Mouse (Mus musculus) cerebellum, adult 8-10 months (tissue): ENCODE results near the gene Defb19.
A peak's percentile ranks its signal among the peaks of the same experiment; 100 is the strongest.

ENCODE experiments used
- DNase-seq: peaks from one replicate; pipeline ENCODE4 v3.0.0; 2022

The Defb19 gene

DNA sequence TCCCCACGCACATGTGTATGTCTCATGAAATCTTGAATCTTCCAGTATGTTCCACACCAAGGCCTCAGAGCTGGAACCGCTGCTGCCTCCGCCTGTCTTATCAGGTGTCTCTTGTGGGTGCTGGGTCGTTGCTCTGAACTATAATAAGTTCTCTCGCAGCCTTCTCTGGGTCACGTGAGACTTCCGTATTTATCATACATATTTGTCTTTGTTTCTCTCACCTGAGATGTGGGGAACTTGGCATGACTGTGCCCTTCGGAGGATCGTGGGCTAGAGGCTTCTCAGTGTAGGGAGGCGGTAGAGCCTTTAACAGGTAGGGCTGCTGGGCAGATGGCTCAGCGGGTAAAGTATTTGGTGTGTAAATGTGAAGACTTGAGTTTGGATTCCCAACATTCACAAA, 500 bp upstream of the Defb19 start:
- no peak for DNase-seq

DNA sequence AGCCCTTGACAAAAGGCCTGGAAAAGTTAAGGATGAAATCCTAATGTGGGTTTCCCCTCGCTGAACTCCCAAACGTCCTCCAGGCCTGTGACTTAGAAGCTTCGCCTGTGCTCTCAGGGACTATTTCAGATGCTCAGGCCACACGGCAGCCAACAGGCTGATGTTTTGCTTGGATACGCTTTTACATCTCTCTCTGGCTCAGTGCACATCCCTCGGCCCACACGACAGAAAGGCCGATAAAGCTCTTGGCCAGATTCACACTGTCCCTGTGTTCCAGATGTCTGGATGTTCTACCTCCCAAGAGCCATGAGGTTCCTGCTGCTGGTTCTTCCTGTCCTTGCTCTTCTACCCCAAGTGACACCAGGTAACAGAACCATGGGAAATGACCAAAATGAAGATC, 6.6 kb downstream of the Defb19 start:
- no peak for DNase-seq

DNA sequence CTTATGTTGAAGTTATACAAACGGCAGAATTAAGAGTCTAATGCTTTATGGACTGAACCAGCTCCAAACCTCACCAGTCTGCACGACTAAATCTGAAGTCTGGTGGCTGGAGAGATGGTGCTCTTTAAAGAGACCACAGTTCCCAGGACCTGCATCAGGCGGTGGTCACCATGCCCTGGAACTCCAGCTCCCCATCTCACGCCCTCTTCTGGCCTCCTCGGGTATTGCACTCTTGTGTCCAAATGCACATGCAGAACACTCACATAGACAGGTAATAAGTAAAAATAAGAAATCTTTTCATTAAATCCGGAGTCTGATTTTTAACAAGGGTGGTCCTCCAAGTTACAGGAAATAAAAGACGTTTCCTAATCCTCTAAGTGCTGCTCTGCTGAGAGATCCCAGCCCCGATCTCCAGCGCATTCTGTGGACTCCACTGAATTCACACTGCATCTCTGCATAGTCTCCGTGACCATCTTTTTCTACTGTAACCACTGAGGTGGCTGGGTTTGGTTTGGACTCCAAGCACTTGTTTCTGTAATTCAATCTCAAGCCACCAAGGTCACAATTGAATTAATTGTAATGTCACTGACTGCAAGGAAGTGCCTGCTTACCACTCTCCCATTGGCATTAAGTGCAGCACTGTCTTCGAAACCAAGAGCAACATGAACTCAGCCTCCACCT, 7.9 kb downstream of the Defb19 start, which contains the start of gene Defb21:
TSS of gene Defb21 (plus strand) at position 631 of the 681 bp plus-strand sequence.
- DNase-seq = no peak

DNA sequence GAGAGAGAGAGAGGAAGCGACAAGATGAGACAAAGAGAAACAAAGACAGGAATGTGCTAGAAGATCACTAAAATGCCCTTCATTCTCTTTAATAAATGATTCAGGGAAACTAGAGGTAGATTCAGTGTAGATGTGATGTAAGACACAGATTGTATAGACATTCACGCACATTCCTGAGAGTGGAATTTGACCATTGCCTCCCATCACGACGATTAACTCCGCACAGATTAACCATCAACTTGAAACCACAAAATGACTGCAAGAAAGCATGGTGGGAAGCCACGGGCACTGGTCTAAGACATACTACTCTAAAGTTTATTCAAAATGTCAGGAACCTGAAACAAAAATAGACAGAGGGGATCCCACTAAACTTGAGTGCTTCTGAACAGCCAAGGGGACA, 9.8 kb downstream of the Defb19 start:
- DNase-seq = no peak

- no peak for DNase-seq
These were observed 10.2 kb downstream of the Defb19 start for GRCm38 (mm10) chr2:152569881-152570280.

DNA sequence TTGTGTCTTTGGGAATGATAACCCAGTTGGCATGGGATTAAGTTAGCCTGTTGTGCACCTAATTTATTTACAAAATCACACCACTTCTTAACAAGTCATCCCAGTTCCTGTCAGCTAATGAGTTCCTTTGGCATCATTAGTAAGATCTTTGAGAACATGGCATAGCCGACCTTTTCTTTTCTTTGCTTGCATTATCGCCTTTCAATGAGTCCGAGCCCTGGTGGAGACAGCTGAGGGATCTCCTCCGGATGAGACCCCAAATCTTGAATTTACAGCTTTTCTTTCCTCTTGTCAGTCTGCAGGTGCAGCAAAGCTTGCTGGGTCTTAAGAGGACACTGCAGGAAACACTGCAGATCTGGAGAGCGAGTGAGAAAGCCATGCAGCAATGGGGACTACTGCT, 11.1 kb downstream of the Defb19 start, which contains the start of gene Gm17416:
TSS of gene Gm17416 (plus strand) at position 301 of the 400 bp plus-strand sequence.
- DNase-seq = no peak

DNA sequence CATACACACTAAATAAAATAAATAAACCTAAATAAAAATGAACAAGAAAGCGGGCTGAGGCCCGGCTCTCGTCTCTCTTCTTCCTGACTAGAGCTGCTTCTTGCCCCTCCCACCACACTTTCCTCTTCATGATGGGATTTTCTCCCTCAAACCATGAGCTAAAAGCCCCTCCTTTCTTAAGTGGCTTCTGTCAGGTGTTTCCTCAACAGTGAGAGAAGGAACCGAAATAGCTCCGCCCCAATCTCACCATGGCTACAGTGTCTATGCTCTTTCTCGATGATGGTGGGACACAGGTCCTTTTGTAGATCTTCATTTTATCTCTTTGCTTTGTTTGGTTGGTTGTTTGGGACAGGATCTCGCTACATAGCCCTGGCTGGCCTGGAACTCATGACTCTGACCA, 23.5 kb downstream of the Defb19 start:
- DNase-seq = no peak

DNA sequence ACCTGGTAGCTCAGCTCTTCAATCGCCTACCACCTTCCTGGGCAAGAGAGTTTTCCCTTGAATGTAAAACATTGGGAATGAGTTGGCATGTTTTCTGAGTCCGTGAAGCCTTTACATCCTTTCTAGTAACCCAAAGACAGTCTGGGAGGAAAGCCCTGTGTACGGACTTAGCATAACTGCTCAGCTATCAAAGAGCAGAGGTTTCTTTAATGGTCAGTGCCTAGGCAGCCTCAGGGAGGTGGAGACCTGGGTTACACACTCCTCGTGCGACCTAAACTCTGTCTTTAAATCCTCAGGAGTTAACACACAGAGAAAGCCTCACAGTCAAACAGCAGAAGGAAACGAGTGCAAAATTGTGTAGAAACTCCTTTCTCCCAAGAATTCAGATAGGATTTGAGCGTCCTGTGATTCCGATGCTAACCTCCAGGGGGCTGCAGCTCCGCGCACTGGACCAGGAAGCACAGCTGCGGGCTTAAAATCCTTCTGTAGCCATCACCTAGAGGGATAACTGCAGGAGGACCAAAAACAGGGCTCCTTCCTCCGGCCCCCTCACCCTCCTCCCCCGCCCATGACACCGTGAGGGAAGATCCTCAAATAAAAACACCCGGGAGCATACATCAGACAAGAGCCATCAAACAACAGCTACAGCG, 26.2 kb downstream of the Defb19 start:
- DNase-seq = peak; percentile 32

GRCm38 (mm10) chr2:152548124-152548523, 32.0 kb downstream of the Defb19 start:
- no peak for DNase-seq

DNA sequence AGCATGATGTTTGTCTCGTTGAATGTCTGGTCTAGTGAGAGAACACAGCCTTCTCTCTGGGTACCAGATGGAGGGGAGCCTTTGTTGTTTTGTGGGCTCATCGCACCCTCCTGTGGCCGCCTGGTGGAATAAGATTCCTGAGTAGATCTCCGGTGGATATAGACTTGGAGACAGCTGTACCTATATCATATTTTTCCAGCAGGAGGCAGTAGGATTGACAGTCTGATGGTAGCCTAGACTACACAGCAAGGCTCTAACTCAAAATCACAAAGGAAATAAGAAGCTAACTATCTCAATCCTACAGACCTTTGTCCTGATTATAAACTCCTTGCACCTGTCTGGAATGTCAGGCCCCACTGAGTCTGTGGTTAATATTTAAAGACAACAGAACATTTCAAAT, 35.4 kb downstream of the Defb19 start:
- DNase-seq = peak; percentile 4

- no peak for DNase-seq
These were observed 36.6 kb downstream of the Defb19 start for GRCm38 (mm10) chr2:152543478-152543877.

DNA sequence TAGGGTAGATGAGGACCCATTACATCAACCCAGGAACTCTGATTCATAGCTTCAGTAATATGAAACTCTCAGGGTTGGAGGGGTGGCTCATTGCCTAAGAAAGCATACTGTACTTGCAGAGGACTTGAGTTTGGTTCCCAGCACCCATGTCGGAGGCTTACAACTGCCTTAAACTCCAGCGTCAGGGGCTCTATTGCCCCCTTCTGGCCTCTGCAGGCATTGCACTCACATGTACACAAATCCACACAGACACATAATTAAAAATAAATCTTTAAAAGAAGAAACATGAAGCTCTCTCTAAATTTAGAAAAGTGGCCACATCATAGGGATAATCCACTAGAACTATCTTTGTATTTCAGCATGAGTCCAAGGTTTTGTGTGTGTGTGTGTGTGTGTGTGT, 37.2 kb downstream of the Defb19 start:
- DNase-seq = no peak

DNA sequence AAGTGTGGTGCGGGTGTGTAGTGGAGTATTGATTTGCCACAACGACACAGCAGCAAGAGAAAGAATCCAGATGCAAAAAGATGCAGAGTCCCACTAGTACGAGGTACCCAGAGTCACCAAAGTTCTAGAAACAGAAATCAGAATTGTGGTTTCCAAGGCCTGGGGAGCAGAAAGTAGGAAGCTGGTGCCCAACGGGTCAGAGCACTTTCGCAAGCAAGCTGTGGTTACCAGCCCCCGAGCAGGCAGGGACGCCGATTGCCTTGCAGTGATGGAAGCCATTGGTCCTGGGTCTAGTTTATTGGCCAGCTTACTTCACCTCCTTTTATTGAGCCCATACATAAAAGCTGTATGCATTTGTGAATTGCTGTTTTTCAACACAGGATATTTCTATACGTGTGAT, 38.1 kb downstream of the Defb19 start:
- no peak for DNase-seq

DNA sequence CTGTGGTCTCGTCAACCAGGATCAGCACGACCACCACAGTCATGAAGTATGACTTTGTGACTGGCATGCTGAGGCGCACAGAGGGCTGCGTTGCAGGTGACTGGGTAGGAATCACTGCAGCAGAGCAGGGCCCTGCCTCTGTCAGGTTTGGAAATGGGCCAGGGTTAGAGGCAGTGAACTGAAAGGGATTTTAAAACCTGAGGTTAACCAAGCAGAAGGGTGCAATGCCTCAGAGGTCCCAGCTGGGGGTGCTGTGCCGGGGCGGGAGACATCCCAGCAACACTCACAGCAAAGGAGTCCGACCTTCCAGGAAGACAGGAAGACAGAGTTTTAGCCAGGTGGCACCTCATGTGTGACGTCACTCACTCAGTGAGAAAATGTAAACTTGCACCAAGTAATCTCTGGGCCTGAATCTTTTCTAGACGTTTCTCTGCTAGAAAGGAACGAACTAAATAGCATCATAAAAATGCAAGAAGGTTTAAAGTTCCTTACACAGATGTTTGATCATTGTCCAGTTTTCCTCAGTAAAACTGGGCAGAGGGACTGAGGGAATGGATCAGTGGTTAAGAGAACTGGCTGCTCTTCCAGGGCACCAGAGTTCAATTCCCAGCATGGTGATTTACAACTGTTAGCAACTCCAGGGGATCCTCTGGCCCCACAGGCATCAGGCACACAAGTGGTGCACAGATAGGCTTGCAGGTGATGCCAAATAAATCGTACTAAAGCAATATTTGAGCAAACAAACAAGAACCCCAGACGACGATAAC, 40.0 kb downstream of the Defb19 start, which contains the start of gene Defb29:
TSS of gene Defb29 (minus strand) at position 155 of the 767 bp plus-strand sequence.
- no peak for DNase-seq
